Mouse (Mus musculus) yolk sac, embryonic 10.5 days (tissue): ENCODE measurements at regions not wholly inside any gene's neighbourhood (a gene's known extent, or its start where the extent isn't known, plus 50 kb on each side); places are given as distances from the start of the nearest gene placed in this dataset.

Experiments used
- DNase-seq: peaks from one replicate; pipeline ENCODE4 v3.0.0-alpha.2; 2017; ENCODE audit warnings: low spot score

DNA sequence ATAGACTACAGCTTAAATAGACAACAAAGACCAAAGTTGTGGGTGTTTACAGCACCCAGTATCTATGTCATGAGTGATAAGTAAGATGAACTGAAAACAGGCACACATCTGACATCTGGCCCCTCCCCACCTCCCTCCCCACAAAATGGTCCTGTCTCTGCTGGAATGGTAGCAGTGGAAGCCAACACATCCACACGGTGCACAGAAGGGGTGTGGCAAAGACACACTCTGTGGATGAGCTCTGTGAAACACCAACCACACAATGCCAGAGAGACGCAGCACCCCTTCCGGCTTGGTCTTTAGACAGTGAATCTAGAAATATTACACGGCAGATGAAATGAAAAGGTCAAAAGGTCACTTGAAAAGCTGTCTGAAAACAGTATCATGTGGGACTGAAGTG, 85.6 kb downstream of the Fgf18 start:
- DNase-seq: no peak

DNA sequence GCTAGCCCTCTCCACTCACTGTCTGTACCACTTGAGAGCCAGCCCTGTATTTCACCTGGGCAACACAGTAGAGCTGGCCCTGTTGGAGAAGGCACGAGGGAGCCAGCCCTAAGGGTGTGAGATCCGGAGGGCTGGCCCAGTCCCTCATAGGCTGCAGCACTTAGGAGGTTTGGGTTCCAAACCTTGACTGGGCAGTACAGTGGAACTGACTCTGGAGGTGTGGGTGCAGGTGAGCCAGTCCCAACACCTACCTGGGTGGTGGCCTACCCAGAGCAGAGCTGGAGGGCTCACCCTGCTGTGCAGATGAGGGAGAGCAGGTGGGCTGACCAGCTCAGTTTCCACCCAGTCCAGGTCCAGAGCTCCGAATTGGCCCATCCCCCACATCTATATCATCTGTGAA, 86.8 kb downstream of the Fgf18 start:
- DNase-seq: no peak

DNA sequence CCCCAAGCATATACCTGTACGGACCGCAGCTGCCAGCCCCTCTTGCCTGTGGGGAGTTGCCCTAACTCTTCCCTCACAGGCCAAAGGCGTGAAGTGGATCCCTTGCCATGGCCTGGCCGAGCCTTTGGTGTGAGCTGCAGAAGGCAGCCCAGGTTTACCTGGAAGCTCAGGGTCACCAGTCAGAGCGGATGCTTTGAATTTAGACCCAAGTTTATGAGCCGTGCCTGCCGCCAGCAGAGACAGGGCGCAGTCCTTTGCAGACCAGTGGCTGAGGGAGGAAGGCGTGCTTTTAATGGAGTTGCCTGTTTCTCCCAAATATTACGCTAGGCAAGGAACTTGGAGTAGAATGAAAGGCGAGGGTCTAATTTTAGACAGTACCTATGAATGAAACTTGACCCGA, 97.0 kb downstream of the Fgf18 start:
- no peak for DNase-seq

DNA sequence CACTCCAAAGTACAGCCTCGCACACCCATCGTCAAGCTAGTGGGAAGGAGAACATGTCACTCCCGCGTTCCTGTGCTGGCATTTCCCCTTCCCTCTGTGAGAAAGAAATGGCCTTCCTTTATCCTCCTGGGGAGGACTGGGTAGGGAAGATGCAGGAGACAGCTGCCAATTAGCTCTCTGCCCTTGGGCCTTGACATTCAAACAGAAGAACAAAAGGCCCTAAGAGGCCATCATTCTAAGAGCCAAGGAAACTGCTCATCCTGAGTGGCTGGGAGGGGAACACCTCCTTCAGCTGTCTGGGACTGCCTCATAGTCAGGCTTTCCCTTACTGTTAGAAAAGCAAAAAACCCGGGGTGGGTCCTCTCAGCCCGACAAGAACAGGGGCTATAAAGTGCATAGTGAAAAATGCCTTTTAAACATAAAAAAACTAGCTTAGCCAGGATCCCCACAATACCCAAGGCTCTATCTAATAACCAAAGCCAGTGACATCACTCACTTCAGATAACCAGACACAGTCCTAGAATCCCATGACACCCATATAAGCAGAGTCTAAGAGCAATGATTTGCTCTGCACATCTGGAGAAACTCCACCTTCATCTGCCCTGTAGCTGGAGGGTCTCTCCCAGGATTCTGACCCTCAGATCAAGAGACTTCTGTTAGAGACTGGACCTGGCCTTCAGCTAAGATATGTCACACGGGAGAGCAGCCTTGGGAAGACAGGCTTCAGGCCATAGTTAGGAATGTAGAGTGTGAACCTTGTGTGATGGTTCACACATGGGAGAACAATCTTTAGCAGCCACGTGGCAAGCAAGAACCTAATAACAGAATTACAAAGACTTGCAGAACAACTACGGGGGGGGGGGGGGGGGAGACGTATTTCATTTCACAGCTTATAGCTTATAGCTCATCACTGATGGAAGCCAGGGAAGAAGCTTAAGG, 107.1 kb downstream of the Fgf18 start:
- no peak for DNase-seq

DNA sequence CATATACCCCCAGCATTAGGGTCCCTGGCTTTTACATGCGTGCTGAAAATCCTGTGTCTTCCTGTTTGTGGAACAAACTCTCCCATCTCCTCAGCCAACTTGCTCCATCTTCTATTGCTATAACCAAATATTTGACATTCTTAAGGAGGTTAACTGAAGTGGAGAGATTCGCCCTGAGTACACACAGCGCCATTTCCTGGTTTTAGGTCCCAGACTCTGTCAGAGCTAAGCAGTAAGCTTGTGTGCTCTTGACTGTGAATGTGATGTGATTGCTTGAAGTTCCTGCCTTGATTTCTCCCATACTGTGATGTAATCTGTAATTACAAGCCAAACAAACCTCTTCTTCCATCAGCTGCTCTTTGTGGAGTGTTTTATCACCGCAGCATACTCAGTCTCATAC, 110.8 kb downstream of the Fgf18 start:
- no peak for DNase-seq

DNA sequence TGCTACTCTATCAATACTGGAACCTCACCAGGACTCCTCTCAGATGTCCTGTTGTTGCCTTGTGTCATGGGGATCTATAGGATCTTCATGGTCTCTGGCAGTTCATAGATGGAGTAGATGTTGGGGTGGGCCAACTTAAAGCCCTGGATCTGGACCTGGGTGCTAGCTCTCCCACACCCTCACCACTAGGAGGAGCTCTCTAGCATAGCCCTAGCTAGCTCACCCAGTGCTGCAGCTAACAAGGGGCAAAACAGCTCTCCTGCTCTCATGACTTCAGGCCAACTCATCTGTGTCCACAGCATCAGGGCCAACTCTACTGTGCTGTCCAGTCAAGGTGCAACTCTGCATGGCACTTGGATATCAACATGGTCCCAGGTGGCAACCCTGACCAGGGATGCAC, 118.3 kb downstream of the Fgf18 start:
- DNase-seq: no peak

DNA sequence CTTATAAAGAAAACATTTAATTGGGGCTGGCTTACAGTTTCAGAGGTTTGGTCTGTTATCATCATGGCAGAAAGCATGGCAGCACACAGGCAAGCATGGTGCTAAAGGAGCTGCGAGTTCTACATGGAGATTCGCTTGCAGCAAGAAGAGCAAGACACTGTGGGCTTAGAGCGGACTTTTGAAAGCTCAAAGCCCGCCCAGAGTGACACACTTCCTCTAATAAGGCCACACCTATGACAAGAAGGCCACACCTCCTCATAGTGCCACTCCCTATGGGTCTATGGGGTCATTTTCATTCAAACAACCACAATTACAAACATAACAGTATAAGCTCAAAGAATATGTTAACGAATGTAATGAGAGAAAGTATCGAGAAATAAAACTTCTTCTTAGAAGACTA, 120.1 kb downstream of the Fgf18 start:
- no peak for DNase-seq

DNA sequence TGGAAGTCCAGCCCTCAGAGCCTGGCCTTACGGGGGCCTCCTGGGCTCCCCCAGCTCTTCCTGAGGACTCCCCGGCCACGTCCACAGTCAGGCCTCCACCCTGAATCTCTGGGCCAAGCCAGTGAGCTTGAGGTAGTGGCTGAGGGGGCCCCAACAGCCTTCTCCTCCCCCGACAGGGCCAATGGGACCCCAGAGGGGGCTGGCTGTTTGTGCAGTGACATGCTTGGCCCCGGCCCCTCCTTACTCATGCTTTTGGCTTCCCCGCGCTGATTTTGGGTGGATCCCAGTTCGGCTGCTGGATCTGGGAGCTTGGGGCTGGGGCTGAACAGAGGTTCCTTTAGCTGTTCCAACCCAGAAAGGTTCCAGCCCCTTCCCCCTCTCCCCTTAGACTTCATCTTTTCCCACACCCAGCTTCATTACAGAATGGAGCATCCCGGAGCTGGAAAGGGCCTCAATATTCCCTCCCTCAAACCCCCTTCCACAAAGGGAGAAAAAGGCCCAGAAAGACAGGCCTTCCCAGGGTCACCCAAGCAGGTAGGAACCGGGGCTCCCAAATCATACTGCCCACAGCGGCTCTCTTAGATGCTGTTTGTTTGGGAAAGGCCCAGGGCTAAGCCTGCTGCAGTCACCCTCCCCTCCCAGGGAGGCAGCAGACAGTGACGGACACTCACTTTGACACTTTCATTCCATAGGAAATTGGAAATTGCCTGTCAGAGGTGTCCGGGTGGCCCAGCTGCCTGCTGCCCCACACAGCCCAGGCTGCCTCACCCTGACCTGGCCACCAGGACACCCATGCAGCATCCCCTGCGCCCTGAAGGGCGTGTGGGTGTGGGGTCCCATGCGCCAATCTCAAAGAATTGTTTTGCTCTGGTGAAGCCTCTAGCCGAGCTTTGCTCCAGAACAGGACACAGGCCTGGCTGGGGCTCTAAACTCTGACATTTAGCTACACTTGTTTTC, 133.7 kb downstream of the Fgf18 start:
- DNase-seq: no peak

DNA sequence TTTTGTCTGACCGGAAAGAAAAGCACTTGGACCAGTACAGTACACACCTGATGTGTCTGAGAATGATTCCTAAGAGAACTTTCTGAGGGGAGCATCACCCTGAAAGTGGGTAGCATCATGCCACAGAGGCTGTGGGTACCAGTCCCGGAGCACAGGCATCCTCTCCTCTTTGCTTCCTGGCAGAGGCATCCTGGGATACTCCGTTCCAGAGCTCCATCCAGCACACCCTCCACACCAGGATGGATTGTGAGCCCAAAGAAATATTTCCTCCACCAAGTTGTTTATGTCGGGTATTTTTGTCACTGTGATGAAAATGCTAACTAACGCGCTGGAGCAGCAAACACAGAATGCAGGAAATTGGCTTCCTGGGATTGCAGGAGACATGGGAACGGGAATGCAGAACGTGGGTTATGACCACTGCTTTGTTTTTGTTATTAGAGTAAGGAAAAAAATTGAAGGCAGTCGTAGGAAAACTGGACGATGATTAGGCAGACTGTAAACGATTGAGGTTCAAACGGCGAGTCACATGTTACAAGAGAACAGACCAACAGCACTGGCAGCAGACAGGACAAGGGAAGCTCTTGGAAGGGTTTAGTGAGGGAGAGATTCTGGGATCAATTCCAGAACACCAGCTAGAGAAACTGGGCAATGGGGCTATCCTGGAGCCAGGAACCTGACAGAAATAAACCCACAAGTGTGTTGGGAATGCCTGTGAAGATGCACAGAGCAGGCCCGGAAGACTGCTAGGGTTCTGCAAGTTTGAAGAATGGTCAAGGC, 134.6 kb downstream of the Fgf18 start:
- DNase-seq: no peak

DNA sequence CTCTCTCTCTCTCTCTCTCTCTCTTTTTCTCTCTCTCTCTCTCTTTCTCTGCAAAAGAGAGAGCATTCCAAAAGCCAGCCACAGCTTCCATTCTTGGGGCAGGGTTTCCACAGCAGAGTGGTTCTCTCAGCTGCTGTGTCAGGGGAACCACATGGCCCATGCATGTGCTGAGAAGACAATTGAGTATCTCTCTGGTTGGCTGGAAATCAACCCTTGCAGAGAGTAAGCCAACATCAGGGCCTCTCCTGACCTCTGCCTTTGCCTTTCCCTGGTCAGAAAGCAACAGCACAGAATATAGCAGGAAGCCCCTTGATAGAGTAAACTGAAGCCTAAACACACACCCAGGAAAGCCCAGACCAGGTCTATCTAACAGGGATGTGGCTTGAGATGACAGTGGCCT, 138.6 kb downstream of the Fgf18 start:
- no peak for DNase-seq

DNA sequence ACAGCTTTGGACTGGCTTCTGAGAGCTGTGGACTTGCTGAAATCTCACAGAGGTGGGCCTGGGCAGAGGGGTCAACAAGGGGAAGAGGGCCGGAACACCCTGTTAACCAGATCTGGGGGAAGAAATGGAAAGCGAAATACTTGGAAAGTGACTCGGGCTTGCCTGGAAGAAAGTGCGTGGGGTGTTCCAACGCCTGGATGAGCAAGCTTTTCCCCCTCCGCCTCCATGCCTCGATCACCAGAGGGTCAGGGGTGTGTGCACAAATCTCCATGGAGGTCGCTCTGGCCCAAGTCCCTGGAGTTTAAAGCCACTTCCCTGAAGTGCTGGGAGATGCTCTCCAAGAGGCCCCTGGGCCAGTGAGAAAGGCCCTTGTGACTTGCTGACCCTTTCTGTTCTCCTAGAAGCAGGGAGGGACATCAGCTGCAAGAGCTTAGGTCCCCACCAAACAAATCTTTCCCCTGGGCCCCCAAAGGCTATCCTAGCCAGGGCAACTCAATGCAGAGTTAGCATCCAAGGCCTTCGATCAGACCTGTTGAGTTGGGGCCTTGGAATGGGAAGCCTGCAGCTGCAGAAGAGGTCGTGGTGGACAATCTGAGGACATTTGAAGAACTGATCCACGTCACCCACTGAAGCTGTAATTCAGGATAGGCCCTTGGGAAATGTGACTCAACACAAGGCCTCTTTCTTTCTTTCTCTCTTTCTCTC, 139.2 kb downstream of the Fgf18 start:
- no peak for DNase-seq

DNA sequence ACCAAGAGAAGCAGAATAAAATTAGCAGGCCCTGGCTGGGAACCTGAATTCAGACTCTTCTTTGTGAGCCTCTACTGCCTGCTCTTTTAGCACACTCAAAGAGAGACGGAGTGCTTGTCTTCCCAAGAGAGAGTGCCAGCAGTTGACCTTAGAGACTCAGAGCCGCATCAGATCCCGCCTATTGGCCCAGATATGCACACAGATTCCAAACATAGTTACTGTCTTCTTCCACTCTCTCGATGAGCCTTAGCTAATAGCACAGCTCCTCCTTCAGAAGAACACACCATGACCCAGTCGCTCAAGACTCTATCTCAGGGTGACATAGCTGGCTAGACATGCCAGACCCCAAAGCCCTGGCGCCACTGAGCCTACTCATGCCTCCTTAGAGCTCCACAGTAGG, 139.8 kb downstream of the Fgf18 start:
- DNase-seq: no peak

DNA sequence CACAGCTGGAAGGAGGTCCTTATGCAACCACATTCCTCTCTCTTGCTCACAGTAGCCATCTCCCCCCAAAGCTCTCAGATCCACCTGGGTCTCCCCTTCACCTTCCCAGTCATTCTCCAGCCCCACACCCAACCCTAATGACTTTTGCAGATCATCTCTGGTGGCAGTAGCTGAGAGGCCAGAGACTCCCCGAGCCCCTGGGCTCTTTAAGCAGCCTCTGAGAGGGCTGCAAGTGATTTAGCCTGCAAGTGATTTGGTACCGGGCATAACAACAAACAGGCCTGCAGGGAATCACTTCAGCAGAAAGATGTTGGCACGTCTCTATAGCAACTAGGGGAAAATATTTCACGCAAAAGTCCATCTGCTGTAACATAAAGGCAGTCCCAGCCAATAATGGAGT, 142.0 kb downstream of the Fgf18 start:
- DNase-seq: no peak

DNA sequence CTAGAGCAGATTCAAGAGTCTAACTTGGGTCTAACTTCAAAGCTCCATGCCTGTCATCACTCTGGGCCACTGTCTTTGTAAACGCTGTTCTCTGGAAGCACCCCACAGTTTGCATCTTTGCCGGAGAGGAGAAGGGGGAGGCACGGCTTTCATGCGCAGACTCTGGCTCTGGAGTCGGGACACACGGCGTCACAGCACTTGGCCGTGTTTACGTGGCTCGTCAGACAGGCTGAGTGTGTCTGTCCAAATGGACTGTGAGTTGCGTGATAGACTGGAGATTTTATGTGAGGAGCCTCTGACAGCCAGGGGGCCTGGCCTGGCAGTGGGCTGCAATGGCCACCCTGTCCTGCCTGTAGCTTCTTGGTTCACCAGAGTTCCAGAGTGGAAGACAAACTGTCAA, 142.6 kb downstream of the Fgf18 start:
- DNase-seq: no peak

DNA sequence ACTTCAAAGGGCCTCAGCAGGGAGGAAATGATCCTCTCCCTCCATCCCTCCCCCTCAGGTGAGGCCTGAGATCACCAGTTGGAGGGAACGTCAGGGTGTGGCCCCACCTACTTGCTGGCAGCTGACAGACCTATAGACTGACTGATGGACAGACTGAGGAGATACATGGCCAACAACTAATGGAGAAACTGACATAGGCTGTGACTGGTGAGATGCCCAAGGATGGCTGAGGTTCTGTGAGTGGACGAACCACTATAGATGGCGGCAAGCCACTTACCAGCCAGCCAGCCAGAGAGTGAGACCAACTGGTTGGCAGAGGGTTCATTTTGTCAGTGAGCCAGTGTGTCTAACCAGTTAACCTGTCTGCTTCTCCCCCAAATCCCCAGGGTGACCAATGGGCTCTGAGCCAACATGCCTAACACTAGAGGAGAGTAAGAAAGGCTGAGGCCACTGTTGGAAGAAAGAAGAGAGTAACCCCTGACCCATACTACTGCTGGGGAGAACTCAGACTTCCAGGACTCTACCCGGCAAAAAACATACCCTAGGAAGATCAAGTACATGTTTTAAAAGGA, 147.4 kb downstream of the Fgf18 start:
- no peak for DNase-seq

DNA sequence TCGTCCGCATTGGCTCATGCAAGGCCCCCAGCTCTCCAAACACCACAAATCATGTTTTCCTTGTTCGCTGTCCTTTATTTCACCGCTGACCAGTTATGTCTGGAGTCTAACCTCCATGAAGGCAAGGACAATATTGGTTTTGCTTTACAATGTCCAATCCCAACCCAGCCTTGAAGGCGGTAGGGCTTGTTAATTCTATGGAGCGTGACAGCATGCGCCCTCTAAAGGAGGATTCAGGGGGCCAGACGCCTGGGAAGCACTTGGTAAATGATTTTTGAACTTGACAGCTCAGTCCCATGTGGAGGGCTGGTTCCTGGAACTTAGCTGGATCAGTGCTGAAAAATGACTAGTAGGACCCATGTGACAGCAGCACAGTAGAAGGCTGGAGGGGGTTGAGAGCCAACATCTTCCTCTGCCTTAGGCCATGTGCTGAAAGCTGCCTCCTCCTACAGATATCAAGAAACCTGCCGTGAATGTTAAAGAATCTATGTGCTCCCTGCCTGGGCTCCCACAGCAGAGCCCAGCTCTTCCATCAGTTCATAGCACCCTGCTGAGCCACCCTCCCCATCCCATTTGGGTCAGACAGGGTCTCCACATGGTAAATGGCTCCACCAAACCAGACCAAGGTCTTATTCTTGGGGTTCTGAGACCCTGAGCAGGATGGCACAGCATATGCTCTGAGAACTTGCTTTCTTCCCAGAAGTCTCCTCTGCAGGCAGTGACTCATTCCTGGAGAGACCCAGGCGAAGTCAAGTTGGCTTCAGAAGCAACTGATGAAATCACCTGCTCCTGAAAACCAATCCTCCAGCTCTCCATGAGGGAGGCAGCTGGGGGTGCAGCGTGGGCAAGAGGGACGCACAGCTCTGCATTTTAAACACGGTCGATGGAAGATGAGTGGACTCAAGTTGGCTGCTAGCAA, 148.3 kb downstream of the Fgf18 start:
- DNase-seq: no peak

DNA sequence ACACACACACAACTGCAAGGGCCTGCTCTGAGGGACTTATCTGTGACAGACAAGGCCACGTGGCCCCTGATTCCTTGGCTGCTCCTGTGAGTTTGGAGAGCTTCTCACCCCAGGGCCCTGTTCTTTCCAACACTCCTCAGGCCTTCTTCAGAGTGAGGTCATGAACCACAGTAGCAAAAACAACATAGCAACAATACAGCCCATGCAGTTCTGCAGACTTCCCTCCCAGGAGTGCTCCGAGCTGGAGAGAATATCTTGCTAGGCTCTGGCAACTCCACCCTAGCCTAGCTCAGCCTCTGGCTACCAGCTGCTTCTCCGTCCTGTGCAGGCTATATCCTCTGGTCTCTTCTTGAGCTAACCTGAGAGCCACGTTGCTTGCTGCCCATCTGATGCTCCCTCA, 152.8 kb downstream of the Fgf18 start:
- DNase-seq: no peak

DNA sequence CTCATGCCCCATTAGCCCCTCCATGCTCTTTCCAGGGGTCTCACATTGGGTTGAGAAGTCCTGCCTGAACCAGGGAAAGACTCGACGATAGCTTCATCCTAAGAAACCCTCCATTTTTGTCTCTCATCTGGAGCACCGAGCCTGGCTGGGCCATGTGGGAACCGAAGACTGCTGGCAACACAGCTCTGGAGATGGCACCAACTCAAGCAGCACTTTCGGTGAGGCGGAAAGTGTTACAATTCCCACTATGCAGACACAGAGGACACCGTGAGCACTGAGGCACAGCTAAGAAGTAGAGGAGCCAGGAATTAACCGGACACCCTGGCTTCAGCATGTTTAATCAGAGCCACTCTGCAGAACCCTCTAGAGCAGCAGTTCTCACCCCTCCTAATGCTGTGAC, 153.8 kb downstream of the Fgf18 start:
- no peak for DNase-seq

DNA sequence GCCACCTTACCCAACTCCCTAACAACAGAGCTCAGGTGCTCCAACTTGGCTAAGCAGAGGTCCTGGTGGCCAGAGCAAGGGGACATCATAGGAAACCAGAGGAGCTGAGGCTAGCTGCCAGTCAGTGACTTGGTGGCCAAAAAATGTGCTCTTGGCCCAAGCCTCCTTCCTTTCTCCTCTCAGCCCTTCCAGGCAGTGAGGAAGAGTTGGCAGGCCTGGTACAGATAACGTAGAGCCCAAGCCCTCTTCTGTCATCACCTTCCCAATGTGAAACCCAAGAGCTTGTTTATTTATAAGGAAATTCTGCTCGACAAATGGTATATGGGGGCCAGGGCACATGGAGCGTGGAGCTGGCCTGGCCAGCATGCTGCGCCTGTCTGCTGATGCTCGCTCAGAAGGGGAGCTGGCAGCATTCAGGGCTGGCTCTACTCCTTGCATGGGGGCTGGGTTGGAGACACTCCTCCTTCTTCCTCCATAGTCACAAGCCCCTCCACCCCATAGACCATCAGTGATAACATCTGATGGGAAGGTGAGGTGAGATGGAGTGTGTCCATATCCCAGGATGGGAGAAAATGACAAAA, 156.1 kb downstream of the Fgf18 start:
- no peak for DNase-seq

DNA sequence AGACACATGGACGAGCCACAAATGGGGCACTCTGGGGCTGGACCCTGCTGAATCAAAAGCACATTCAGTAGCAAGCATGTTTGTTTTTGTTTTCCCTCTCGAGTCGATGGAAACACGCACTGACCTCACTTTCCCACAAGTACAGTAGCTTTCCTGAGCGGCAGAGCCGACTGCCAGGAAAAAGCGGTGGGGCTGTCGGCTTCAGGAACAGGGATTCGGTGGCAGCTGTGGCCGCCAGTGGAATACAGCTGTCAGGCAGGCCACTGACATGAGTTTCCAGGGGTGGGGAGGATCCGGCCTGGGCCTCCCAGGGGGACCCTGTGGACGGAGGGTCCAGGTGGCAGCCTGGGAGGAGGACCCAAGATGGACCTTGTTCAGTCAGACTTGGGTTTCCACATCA, 157.0 kb downstream of the Fgf18 start:
- DNase-seq: no peak
